Mouse (Mus musculus): ENCODE measurements around the gene AW011738. TPM values are rescaled to one million over a fixed set of nuclear protein-coding genes. Genes with fewer than 3 reads are reported as not detected.

AW011738 gene
- polyA plus RNA-seq, 1 experiment from 2014 or later: 0.82 TPM

Small RNA genes lying within 50 kb of the gene (microRNA-seq; reads per million reads assigned to microRNA genes)
- 4.4 reads per million, percentile 11 among the genes with 10 or more reads in this experiment for gene Mir7658

Other genes with a start within 250 kb of the AW011738 start
- gene C1qtnf12, start 241.0 kb upstream of the AW011738 start, polyA plus RNA-seq (2014; fragmentation: Nextera tagmentation; extraction: Ambion mirVana): 38.6 and 40.5 TPM in 2 replicates
- 18.6 and 18.9 TPM in 2 replicates for gene B3galt6, start 210.7 kb upstream of the AW011738 start, polyA plus RNA-seq (2014; fragmentation: Nextera tagmentation; extraction: Ambion mirVana)
- 163 and 171 TPM in 2 replicates for gene Sdf4, start 210.4 kb upstream of the AW011738 start, polyA plus RNA-seq (2014; fragmentation: Nextera tagmentation; extraction: Ambion mirVana)
- gene Tnfrsf4, start 189.5 kb upstream of the AW011738 start, polyA plus RNA-seq (2014; fragmentation: Nextera tagmentation; extraction: Ambion mirVana): 0.34 and 0.41 TPM in 2 replicates
- gene Tnfrsf18, start 177.1 kb upstream of the AW011738 start, polyA plus RNA-seq (2014; fragmentation: Nextera tagmentation; extraction: Ambion mirVana): 2.7 and 3.2 TPM in 2 replicates
- gene Ttll10, start 143.9 kb upstream of the AW011738 start, polyA plus RNA-seq (2014; fragmentation: Nextera tagmentation; extraction: Ambion mirVana): 6.0 and 6.2 TPM in 2 replicates
- gene 9430015G10Rik, start 93.3 kb upstream of the AW011738 start, polyA plus RNA-seq (2014; fragmentation: Nextera tagmentation; extraction: Ambion mirVana): 35.9 and 38.4 TPM in 2 replicates
- 0.19 and 0.45 TPM in 2 replicates for gene Rnf223, start 72.8 kb upstream of the AW011738 start, polyA plus RNA-seq (2014; fragmentation: Nextera tagmentation; extraction: Ambion mirVana)
- gene Agrn, start 5.8 kb upstream of the AW011738 start, polyA plus RNA-seq (2014; fragmentation: Nextera tagmentation; extraction: Ambion mirVana): 83.0 and 84.1 TPM in 2 replicates
- gene Isg15, start 2.5 kb upstream of the AW011738 start, polyA plus RNA-seq (2014; fragmentation: Nextera tagmentation; extraction: Ambion mirVana): 0.48 and 1.3 TPM in 2 replicates
- gene Perm1, start 12.6 kb downstream of the AW011738 start, polyA plus RNA-seq (2014; fragmentation: Nextera tagmentation; extraction: Ambion mirVana): 0.55 and 1.3 TPM in 2 replicates
- 21.2 and 22.8 TPM in 2 replicates for gene Plekhn1, start 31.6 kb downstream of the AW011738 start, polyA plus RNA-seq (2014; fragmentation: Nextera tagmentation; extraction: Ambion mirVana)
- gene Noc2l, start 32.7 kb downstream of the AW011738 start, polyA plus RNA-seq (2014; fragmentation: Nextera tagmentation; extraction: Ambion mirVana): 75.6 and 79.8 TPM in 2 replicates
- 0.28 TPM in 1 of 2 replicates, not detected in the other for gene Samd11, start 52.4 kb downstream of the AW011738 start, polyA plus RNA-seq (2014; fragmentation: Nextera tagmentation; extraction: Ambion mirVana)
- not detected in 2 replicates for gene Vmn2r-ps159, start 127.8 kb downstream of the AW011738 start, polyA plus RNA-seq (2014; fragmentation: Nextera tagmentation; extraction: Ambion mirVana)